Mouse (Mus musculus) retina, adult 2 months (tissue): ENCODE results near the gene Bcas3.
A peak's percentile ranks its signal among the peaks of the same experiment; 100 is the strongest.

Source experiments
- DNase-seq: peaks from one replicate; pipeline ENCODE4 v3.0.0-alpha.2; 2012; ENCODE audit warnings: low read depth, low spot score

Bcas3 gene

GRCm38 (mm10) chr11:85352539-85353380 is at the start of gene Bcas3:
Gene Bcas3, plus strand, starts transcription at chr11:85353167.
- peak; percentile 91 for DNase-seq

- DNase-seq: no peak
Observed at GRCm38 (mm10) chr11:85306577-85307260, 46.2 kb upstream of the Bcas3 start.

- no peak for DNase-seq
Observed at GRCm38 (mm10) chr11:85308799-85309198, 44.2 kb upstream of the Bcas3 start.

GRCm38 (mm10) chr11:85310407-85310712 is 42.6 kb upstream of the Bcas3 start:
- no peak for DNase-seq

- peak; percentile 100 for DNase-seq
Observed at GRCm38 (mm10) chr11:85310713-85311574, 42.0 kb upstream of the Bcas3 start, which contains the start of gene Ppm1d. Gene Ppm1d, plus strand, starts transcription at chr11:85311244.

GRCm38 (mm10) chr11:85311645-85312490 is 41.1 kb upstream of the Bcas3 start:
- no peak for DNase-seq

GRCm38 (mm10) chr11:85312818-85313217 is 40.1 kb upstream of the Bcas3 start:
- DNase-seq: peak; percentile 70

- DNase-seq: no peak
Observed at GRCm38 (mm10) chr11:85313361-85313760, 39.6 kb upstream of the Bcas3 start.

GRCm38 (mm10) chr11:85323567-85324330 is 29.2 kb upstream of the Bcas3 start:
- no peak for DNase-seq

- DNase-seq: no peak
Observed at GRCm38 (mm10) chr11:85328717-85329116, 24.2 kb upstream of the Bcas3 start.

- DNase-seq: no peak
Observed at GRCm38 (mm10) chr11:85329167-85329894, 23.6 kb upstream of the Bcas3 start.

- DNase-seq: no peak
Observed at GRCm38 (mm10) chr11:85334778-85335177, 18.2 kb upstream of the Bcas3 start.

GRCm38 (mm10) chr11:85339173-85339831 is 13.7 kb upstream of the Bcas3 start:
- DNase-seq: no peak

- DNase-seq: no peak
Observed at GRCm38 (mm10) chr11:85340070-85340616, 12.8 kb upstream of the Bcas3 start.

GRCm38 (mm10) chr11:85353819-85354218 is 852 bp downstream of the Bcas3 start:
- DNase-seq: no peak

- no peak for DNase-seq
Observed at GRCm38 (mm10) chr11:85359641-85360040, 6.7 kb downstream of the Bcas3 start.

- DNase-seq: no peak
Observed at GRCm38 (mm10) chr11:85361621-85362020, 8.7 kb downstream of the Bcas3 start.

- no peak for DNase-seq
Observed at GRCm38 (mm10) chr11:85366168-85366567, 13.2 kb downstream of the Bcas3 start.

- no peak for DNase-seq
Observed at GRCm38 (mm10) chr11:85367823-85368222, 14.9 kb downstream of the Bcas3 start.
